Mouse (Mus musculus): Measurements from ENCODE around the gene Cwc25. TPM values are rescaled to one million over a fixed set of nuclear protein-coding genes. Genes with fewer than 3 reads are reported as not detected.

The Cwc25 gene
- total RNA-seq, 2 experiments from 2014 or later = 6.2 to 6.5 TPM

DNA sequence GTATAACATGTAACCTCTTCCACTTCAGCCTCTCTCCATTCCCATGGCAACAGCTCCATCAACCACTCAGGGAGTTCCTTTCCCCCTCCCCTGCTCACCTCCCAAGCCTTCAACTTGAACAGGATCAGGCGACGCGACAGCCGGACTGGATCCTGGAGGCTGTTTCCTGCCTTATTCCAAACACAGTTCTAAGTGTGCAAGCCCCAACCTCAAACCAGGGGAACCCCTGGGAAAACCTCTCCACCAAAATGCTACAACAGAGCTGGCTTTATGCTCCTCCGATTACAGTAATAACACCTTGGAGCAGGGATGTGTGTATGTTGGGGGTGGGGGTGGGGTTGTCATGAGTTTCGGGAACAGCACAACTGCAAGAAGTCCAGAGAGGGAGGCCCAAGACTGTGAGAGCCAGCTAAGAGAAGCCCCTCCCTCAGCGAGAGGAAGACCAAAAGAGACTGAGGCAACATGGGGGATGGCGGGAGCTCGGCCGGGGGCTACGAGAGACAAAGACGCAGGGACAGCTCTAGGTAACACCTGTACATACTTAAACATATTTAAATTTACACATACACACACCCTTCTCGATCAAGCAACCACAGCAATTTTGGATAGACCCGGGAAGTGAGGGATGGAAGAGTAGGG is 68.3 kb downstream of the Cwc25 start:
- TF ChIP-seq CTCF (IDR thresholded peaks at IDR 0.05) = no peak
- peak overlapping the region; percentile 91 for H3K27ac ChIP-seq
- intact Hi-C loops (cut with DNase I) = loop anchor here (1.0 kb wide), 1 partner anchor 40 kb away; no protein-coding TSS in a partner anchor

DNA sequence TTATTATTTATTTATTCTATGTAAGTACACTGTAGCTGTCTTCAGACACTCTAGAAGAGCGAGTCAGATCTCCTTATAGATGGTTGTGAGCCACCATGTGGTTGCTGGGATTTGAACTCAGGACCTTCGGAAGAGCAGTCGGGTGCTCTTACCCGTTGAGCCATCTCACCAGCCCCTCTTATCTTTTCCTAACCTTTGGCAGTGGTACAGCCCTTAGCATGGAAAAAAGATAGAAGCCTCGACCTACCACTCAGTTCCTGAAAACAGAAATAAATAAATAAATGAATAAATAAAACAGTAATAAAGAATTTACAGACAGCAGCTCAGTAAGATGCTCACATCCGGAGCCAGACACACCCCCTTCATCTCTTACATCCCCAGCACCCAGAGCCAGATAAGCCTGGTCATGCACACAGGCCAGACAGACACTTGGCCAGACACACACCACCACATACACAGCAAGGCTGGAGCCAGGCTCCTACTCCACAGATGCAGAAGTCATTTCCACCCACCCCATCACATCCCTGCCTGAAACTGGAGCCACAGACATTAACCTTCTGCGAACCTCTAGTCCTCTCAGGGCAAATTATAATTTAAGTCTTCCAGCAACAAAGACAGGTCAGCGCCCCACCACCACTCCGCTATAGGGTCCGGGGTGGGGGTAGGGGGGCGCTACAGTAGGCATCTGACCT is 69.0 kb downstream of the Cwc25 start:
- Histone ChIP-seq H3K4me3 (peak overlapping the region; percentile 91), H3K27ac (0 out of 2 replicates have a peak overlapping the region, but pooled peaks have one; percentile 91)
- no peak for DNase-seq
- no peak for TF ChIP-seq CTCF (IDR thresholded peaks at IDR 0.05)
- intact Hi-C loops (cut with DNase I) = no loop called here

More for the DNA sequence above, 68.3 kb downstream of the Cwc25 start:
- DNase-seq = no peak
- peak overlapping the region; percentile 91 for H3K4me3 ChIP-seq

DNA sequence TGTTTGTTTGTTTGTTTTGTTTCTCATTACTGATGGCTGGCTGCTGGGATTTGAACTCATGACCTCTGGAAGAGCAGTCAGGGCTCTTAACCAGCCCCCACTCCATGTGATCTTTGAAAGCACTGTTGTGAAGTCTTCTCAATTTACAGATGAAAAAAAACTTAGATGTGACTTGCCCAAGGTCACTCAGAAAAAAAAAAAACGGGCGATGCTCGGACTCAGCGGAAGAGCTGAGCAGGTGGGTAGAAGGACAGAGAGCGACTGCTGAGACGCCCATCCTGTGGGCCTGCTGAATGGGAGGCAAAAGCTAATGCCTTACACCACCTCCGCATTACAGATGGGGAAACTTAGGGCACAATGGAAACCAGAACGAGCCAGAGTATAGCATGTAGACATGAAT is 69.7 kb downstream of the Cwc25 start:
- intact Hi-C loops (cut with DNase I) = no loop called here
- DNase-seq = no peak
- H3K4me3 ChIP-seq = no peak overlapping the region
- no peak for TF ChIP-seq CTCF (IDR thresholded peaks at IDR 0.05)
- H3K27ac ChIP-seq = no peak overlapping the region

DNA sequence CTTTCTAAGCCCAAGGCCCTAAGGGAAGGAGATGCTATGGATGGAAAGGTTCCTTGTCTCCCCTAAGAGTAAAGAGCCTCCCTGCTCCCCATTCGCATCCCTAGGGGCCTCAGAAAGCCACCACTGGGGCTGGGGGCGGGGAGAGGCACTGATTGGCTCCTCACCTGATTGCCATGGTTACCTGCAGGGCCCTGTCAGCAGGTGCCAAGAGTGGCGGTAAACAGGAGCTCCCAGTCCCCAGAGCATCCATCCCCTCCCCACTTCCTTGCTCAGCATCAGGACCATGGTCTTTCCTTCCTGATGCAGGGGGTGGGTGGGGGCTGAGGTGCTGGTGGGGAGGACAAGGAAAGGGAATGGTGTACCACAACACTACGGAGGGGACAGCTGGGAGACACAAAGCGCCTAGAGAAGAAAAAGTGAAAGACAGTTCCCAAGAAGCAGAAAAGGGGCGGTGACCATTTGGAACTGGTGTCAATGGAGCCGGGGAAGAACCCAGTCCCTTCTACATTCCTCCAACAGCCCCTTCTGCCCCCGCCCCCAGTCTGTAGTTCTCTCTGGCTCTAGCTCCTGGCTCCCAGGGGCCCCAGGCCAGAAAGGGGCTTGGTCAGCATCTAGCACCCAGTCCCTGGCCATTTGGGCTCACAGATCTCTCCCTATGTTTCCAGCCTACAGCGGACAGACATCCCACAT is 70.5 kb downstream of the Cwc25 start:
- intact Hi-C loops (cut with DNase I) = no loop called here
- DNase-seq = peak; percentile 15
- TF ChIP-seq CTCF (IDR thresholded peaks at IDR 0.05) = no peak
- no peak overlapping the region for H3K4me3 ChIP-seq
- peak overlapping the region; percentile 8; the same call in 1 of the 2 replicates for H3K27ac ChIP-seq

Small RNA genes within 50 kb of the gene (microRNA-seq; reads per million reads assigned to microRNA genes)
- not detected for gene Mir8102

Other genes starting within 250 kb of the Cwc25 start
- gene Srcin1, start 190.4 kb downstream of the Cwc25 start, total RNA-seq (2021) = 1 to 10 TPM in 1 of 2 experiments, under 1 TPM in 1; 0.61 to 1.2 TPM
- 1 to 10 TPM in 1 of 2 experiments, under 1 TPM in 1; 0.98 to 1.5 TPM for gene Epop, start 136.9 kb downstream of the Cwc25 start, total RNA-seq (2021)
- gene Mllt6, start 103.1 kb downstream of the Cwc25 start, total RNA-seq (2021) = 10 to 100 TPM; 41.9 to 54.7 TPM
- 100 to 1,000 TPM in 1 of 2 experiments, 10 to 100 TPM in 1; 96.2 to 111 TPM for gene Cisd3, start 80.7 kb downstream of the Cwc25 start, total RNA-seq (2021)
- gene Pcgf2, start 66.1 kb downstream of the Cwc25 start, total RNA-seq (2021) = 1 to 10 TPM; 1.7 to 2.9 TPM
- gene Psmb3, start 63.2 kb downstream of the Cwc25 start, total RNA-seq (2021) = 100 to 1,000 TPM; 141 to 159 TPM
- gene Pip4k2b, start 21.9 kb downstream of the Cwc25 start, total RNA-seq (2021) = 10 to 100 TPM; 59.3 to 66.2 TPM
- gene 1700001P01Rik, start 9.4 kb upstream of the Cwc25 start, total RNA-seq (2021) = under 1 TPM; 0.39 to 0.56 TPM
- 100 to 1,000 TPM; 385 to 521 TPM for gene Rpl23, start 15.9 kb upstream of the Cwc25 start, total RNA-seq (2021)
- 10 to 100 TPM; 10.0 to 16.8 TPM for gene Lasp1, start 32.4 kb upstream of the Cwc25 start, total RNA-seq (2021)
- under 1 TPM; 0.23 to 0.50 TPM for gene B230217C12Rik, start 74.2 kb upstream of the Cwc25 start, total RNA-seq (2021)
- gene Fbxo47, start 117.6 kb upstream of the Cwc25 start, total RNA-seq (2021) = under 1 TPM; 0.14 to 0.20 TPM
- 1 to 10 TPM; 3.0 to 3.1 TPM for gene Plxdc1, start 219.9 kb upstream of the Cwc25 start, total RNA-seq (2021)
- gene Arl5c, start 229.6 kb upstream of the Cwc25 start, total RNA-seq (2021) = under 1 TPM; 0.31 to 0.47 TPM